In genomic region chr1:135324571-135324970, GRCm38 (mm10) we compare ENCODE assay signal across 8 mouse cellular contexts. TPM values are rescaled to one million over a fixed set of nuclear protein-coding genes. Genes with fewer than 3 reads are reported as not detected.
A peak's percentile ranks its signal among the peaks of the same experiment; 100 is the strongest.
DNase-seq lines count a peak whose midpoint lies in the region; ATAC-seq and TF ChIP-seq lines count a peak whose summit lies in the region.
"Had no signal": no experiment of that assay in that cellular context is flagged by ENCODE, and none has a peak within 500 bp of the region (broad histone marks: within the 10 kb centered on the region; RNA-seq: fewer than 3 reads in every experiment).

TSS of gene Lmod1 (plus strand) at chr1:135324807.

- H3K4me3 ChIP-seq in ES-Bruce4 (ENCODE audit: low read depth, low read length) = peak within 1 kb of the TSS; percentile 38
- H3K4me3 ChIP-seq in kidney, embryonic 15.5 days (replicated peaks) = peak within 1 kb of the TSS; percentile 19
- H3K4me3 ChIP-seq in myocyte = peak within 1 kb of the TSS; percentile 10

- no peak for TF ChIP-seq CTCF in ES-Bruce4 (IDR thresholded peaks at IDR 0.05; ENCODE audit: low read depth, low read length)

- peak; percentile 93 for ATAC-seq in kidney, embryonic 15.5 days (replicated peaks; ENCODE audit: low FRiP score)

- peak within 1 kb of the TSS; percentile 54 for H3K4me2 ChIP-seq in kidney, embryonic 15.5 days
- H3K4me2 ChIP-seq in myocyte (ENCODE audit: low read depth) = peak within 1 kb of the TSS; percentile 77

- no peak within 1 kb of the TSS for H3K9ac ChIP-seq in ES-Bruce4 (ENCODE audit: low read depth, poor library complexity, severe bottlenecking)
- H3K9ac ChIP-seq in kidney, embryonic 15.5 days = no peak within 1 kb of the TSS

- TF ChIP-seq EP300 in ES-Bruce4 (IDR thresholded peaks at IDR 0.05; ENCODE audit: insufficient read depth, low read depth, low read length) = no peak

- TF ChIP-seq POLR2A in ES-Bruce4 (IDR thresholded peaks at IDR 0.05; ENCODE audit: insufficient read depth, low read length) (no peak), myocyte (IDR thresholded peaks at IDR 0.05; ENCODE audit: insufficient read length, low read depth) (peak; percentile 43)

- no peaks in the 10 kb centered on the region for H3K4me1 ChIP-seq in ES-Bruce4 (ENCODE audit: control insufficient read depth, insufficient read depth, low read length)
- peaks cover 13% of the 10 kb centered on the region; the same call in 1 of the 2 replicates for H3K4me1 ChIP-seq in kidney, embryonic 15.5 days

- no peak within 1 kb of the TSS for H3K27ac ChIP-seq in ES-Bruce4 (ENCODE audit: insufficient read depth, low read length)
- no peak within 1 kb of the TSS for H3K27ac ChIP-seq in kidney, embryonic 15.5 days

- H3K79me2 ChIP-seq in myocyte (ENCODE audit: control insufficient read depth, insufficient read depth) = no peaks in the 10 kb centered on the region

- DNase-seq in R1 (ENCODE audit: low read depth, low spot score) = peak; percentile 53
- peak; percentile 31 to 61 for DNase-seq in gastrocnemius, postnatal 4 days (ENCODE audit: low spot score in 2 of 2)
- DNase-seq in spleen, postnatal 14 days (ENCODE audit: low spot score in 2 of 2) = no peak
- DNase-seq in thymus, postnatal 25 days = no peak

- no peaks in the 10 kb centered on the region for H3K27me3 ChIP-seq in ES-Bruce4 (ENCODE audit: control insufficient read depth, insufficient read depth, low read length, poor library complexity, severe bottlenecking)
- H3K27me3 ChIP-seq in kidney, embryonic 15.5 days = peaks cover 12% of the 10 kb centered on the region; the same call in 1 of the 2 replicates
- H3K27me3 ChIP-seq in myocyte (ENCODE audit: control insufficient read depth, insufficient read depth, insufficient read length) = no peaks in the 10 kb centered on the region

- H3K36me3 ChIP-seq in ES-Bruce4 (ENCODE audit: control insufficient read depth, insufficient read depth, low read length, poor library complexity, severe bottlenecking) (no peaks in the 10 kb centered on the region), myocyte (ENCODE audit: control insufficient read depth, insufficient read depth) (no peaks in the 10 kb centered on the region)
- H3K36me3 ChIP-seq in kidney, embryonic 15.5 days = no peaks in the 10 kb centered on the region

- no peaks in the 10 kb centered on the region for H3K9me3 ChIP-seq in ES-Bruce4 (replicated peaks; ENCODE audit: control insufficient read depth, insufficient read depth, low read length, poor library complexity, severe bottlenecking)
- H3K9me3 ChIP-seq in kidney, embryonic 15.5 days (replicated peaks) = no peaks in the 10 kb centered on the region

- H3ac ChIP-seq in myocyte (ENCODE audit: control insufficient read depth, insufficient read length) = no peak within 1 kb of the TSS

- WGBS in kidney, embryonic 15.5 days = 8% methylated on average over 8 of the region's 8 CpGs

TF ChIP-seq in myocyte, 11 proteins besides CTCF, POLR2A, EP300 and RAD21:
- TF ChIP-seq TCF12 (IDR thresholded peaks at IDR 0.05; ENCODE audit: insufficient read depth, poor library complexity, severe bottlenecking) = no peak
- TF ChIP-seq MYOD1 (IDR thresholded peaks at IDR 0.05; ENCODE audit: control insufficient read depth in 1 of 3, insufficient read length in 2 of 3, low read depth in 2 of 3) = peak in 1 of 3 experiments; percentile 64
- peak; percentile 75 for TF ChIP-seq SRF (IDR thresholded peaks at IDR 0.05; ENCODE audit: control insufficient read depth, insufficient read length, low read depth)
- TF ChIP-seq MYOG (IDR thresholded peaks at IDR 0.05; ENCODE audit: control insufficient read depth in 1 of 3, insufficient read depth in 1 of 3, insufficient read length in 2 of 3, low read depth in 2 of 3) = peak in 2 of 3 experiments; percentile 32 to 78

RNA-seq across cellular contexts. Expression of gene Lmod1, which starts in this region (rescaled TPM):
- polyA plus RNA-seq in ES-Bruce4 (2011; ENCODE audit: insufficient read depth, insufficient read length, low read depth, missing spikeins) (2.2 and 2.5 TPM in 2 replicates), myocyte (2012; fragmentation: generic; extraction: Trizol) (7.1 TPM)
- total RNA-seq in gastrocnemius, postnatal 4 days (2021) = 1 to 10 TPM; 3.1 to 4.1 TPM
- 0.95 and 3.4 TPM in 2 replicates for polyA plus RNA-seq in kidney, embryonic 15.5 days (2015; fragmentation: Nextera tagmentation; extraction: Ambion mirVana)
- total RNA-seq: neutrophil, adult 5-6 weeks had no signal

Comparison
In these comparisons a context has a peak if more than half of its experiments do, and no peak if none do; other contexts are left out.
1. DNase-seq: peak in R1 (single experiment) and gastrocnemius, postnatal 4 days (2 of 2); none in spleen, postnatal 14 days (0 of 2) and thymus, postnatal 25 days (single experiment).
2. Peak in every context shown above with its lines, with median percentiles within 50 percentile points of each other: H3K4me3 ChIP-seq.